Mouse (Mus musculus) heart, adult 2 months (tissue): ENCODE data around the gene Ldb1.
A peak's percentile ranks its signal among the peaks of the same experiment; 100 is the strongest.

ENCODE experiments used
- CTCF ChIP-seq: fragments of 200-600 bp; IDR thresholded peaks from 2 replicates; pipeline ENCODE4 v1.8.1; 2022; ENCODE audit warnings: antibody characterized with exemption, mild to moderate bottlenecking, moderate library complexity
- POLR2A ChIP-seq: fragments of 200-500 bp; IDR thresholded peaks from 2 replicates; pipeline ENCODE4 v1.6.1; 2011; ENCODE audit warnings: mild to moderate bottlenecking, low read depth, low read length, control low read depth; ENCODE audit not compliant: insufficient read depth

DNA sequence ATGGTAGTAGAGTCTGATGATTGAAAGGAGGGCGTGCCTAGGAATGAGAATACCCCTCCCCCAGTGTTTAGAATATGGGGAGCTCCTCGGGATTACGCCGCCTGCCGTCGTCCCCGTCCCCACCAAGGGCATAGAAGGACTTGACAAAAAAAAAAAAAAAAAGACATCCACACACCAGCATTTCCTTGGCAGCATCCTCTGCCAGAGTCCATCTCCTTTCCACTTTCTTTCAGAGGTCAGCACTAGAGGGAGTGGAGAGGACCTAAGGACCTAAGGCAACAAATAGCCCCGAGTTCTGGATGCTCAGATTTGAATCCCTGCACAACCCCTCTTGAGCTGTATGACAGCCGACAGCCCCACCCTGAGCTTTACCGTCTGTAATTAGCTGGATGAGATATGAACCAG lies 1.6 kb upstream of the Ldb1 start:
- TF ChIP-seq CTCF = peak; percentile 29; the same call in 1 of the 2 replicates
- no peak for TF ChIP-seq POLR2A
